Mouse (Mus musculus) lung, adult 2 months (tissue): Measurements from ENCODE around the gene Saa1.

Source experiments
- CTCF ChIP-seq: fragments of 200-500 bp; IDR thresholded peaks from 2 replicates; pipeline ENCODE4 v1.5.1; 2011; ENCODE audit warnings: mild to moderate bottlenecking, low read length, control low read depth; ENCODE audit not compliant: insufficient read depth
- POLR2A ChIP-seq: fragments of 200-500 bp; IDR thresholded peaks from 2 replicates; pipeline ENCODE4 v1.6.1; 2011; ENCODE audit warnings: low read depth, mild to moderate bottlenecking, control low read depth, low read length, borderline replicate concordance; ENCODE audit errors: extremely low read depth

- TF ChIP-seq CTCF (no peak), POLR2A (no peak)
Observed at GRCm38 (mm10) chr7:46738561-46739460, 4.0 kb downstream of the Saa1 start.
